Mouse (Mus musculus) MEL (cell line): Measurements from ENCODE around the gene Tbc1d5. TPM values are rescaled to one million over a fixed set of nuclear protein-coding genes. Genes with fewer than 3 reads are reported as not detected.

Experiments used
- DNase-seq: peaks from one replicate; pipeline ENCODE4 v3.0.0; 2011; ENCODE audit warnings: low read depth, low spot score
- H3K27ac ChIP-seq: 2 replicates; pipeline ENCODE4 v1.5.1; 2012; ENCODE audit warnings: low read depth, mild to moderate bottlenecking, control low read depth, low read length, moderate library complexity; ENCODE audit not compliant: control insufficient read depth
- H3K27me3 ChIP-seq, 2 experiments: fragments of 150-350 bp in 1 of 2; sonication (generic) in 1 of 2; 2 replicates each; pipeline ENCODE4 v1.6.1; 2012; ENCODE audit warnings: low read length in 2 of 2, mild to moderate bottlenecking in 2 of 2, improper control_type of control experiment in 1 of 2, moderate library complexity in 1 of 2; ENCODE audit not compliant: insufficient read depth in 2 of 2, control insufficient read depth in 1 of 2
- H3K36me3 ChIP-seq, 2 experiments: 2 replicates each; pipeline ENCODE4 v1.6.1; 2012 to 2014; ENCODE audit warnings: low read length in 2 of 2, improper control_type of control experiment in 1 of 2, inconsistent platforms in 1 of 2, mild to moderate bottlenecking in 1 of 2; ENCODE audit not compliant: insufficient read depth in 2 of 2, control insufficient read depth in 1 of 2
- H3K4me1 ChIP-seq, 2 experiments: fragments of 150-350 bp in 1 of 2; sonication (generic) in 1 of 2; 2 replicates each; pipeline ENCODE4 v1.6.1; 2012; ENCODE audit warnings: low read length in 2 of 2, improper control_type of control experiment in 1 of 2, mild to moderate bottlenecking in 1 of 2; ENCODE audit not compliant: insufficient read depth in 2 of 2, control insufficient read depth in 1 of 2
- H3K4me3 ChIP-seq, 2 experiments: fragments of 150-350 bp in 1 of 2; sonication (generic) in 1 of 2; 2 replicates each; pipeline ENCODE4 v1.5.1; 2012; ENCODE audit warnings: low read depth in 2 of 2, low read length in 2 of 2, mild to moderate bottlenecking in 2 of 2, moderate library complexity in 2 of 2, control low read depth in 1 of 2, improper control_type of control experiment in 1 of 2; ENCODE audit not compliant: control insufficient read depth in 1 of 2, insufficient read depth in 1 of 2
- H3K79me2 ChIP-seq: 2 replicates; pipeline ENCODE4 v1.6.1; 2012; ENCODE audit warnings: mild to moderate bottlenecking, low read length, moderate library complexity; ENCODE audit not compliant: control insufficient read depth, poor library complexity, insufficient read depth
- H3K9ac ChIP-seq: 2 replicates; pipeline ENCODE4 v1.6.1; 2012; ENCODE audit warnings: low read depth, mild to moderate bottlenecking, control low read depth, low read length, moderate library complexity; ENCODE audit not compliant: control insufficient read depth, poor library complexity, severe bottlenecking
- H3K9me3 ChIP-seq: fragments of 150-350 bp; sonication (generic); replicated peaks from 2 replicates; pipeline ENCODE4 v1.6.1; 2012; ENCODE audit warnings: mild to moderate bottlenecking, low read length, improper control_type of control experiment, moderate library complexity; ENCODE audit not compliant: insufficient read depth
- BHLHE40 ChIP-seq: IDR thresholded peaks from 2 replicates; pipeline ENCODE4 v1.6.1; 2012; ENCODE audit warnings: low read depth, mild to moderate bottlenecking, inconsistent platforms, low read length, improper control_type of control experiment, borderline replicate concordance
- CHD2 ChIP-seq: IDR thresholded peaks from 2 replicates; pipeline ENCODE4 v1.6.1; 2011; ENCODE audit warnings: low read length, improper control_type of control experiment
- CTCF ChIP-seq, 3 experiments: IDR thresholded peaks in 2 of 3; conservative IDR thresholded peaks in 1 of 3; 2 replicates each; pipeline ENCODE4 v1.5.1; 2011 to 2012; ENCODE audit warnings: low read length in 3 of 3, low read depth in 2 of 3, mild to moderate bottlenecking in 2 of 3, improper control_type of control experiment in 1 of 3, inconsistent platforms in 1 of 3, mixed read lengths in 1 of 3, moderate library complexity in 1 of 3; ENCODE audit not compliant: control insufficient read depth in 1 of 3, insufficient read depth in 1 of 3, poor library complexity in 1 of 3, severe bottlenecking in 1 of 3
- E2F4 ChIP-seq: IDR thresholded peaks from 2 replicates; pipeline ENCODE4 v1.6.1; 2011; ENCODE audit warnings: low read depth, low read length, improper control_type of control experiment, borderline replicate concordance
- ELF1 ChIP-seq: IDR thresholded peaks from 2 replicates; pipeline ENCODE4 v1.6.1; 2014; ENCODE audit warnings: low read depth, mild to moderate bottlenecking, inconsistent platforms, low read length, improper control_type of control experiment, moderate library complexity
- GABPA ChIP-seq: IDR thresholded peaks from 2 replicates; pipeline ENCODE4 v1.6.1; 2012; ENCODE audit warnings: low read depth, mild to moderate bottlenecking, inconsistent platforms, low read length, improper control_type of control experiment, moderate library complexity
- HCFC1 ChIP-seq: IDR thresholded peaks from 2 replicates; pipeline ENCODE4 v1.6.1; 2012; ENCODE audit warnings: low read depth, mild to moderate bottlenecking, inconsistent platforms, low read length, improper control_type of control experiment, moderate library complexity
- KAT2A ChIP-seq: conservative IDR thresholded peaks from 2 replicates; pipeline ENCODE4 v1.6.1; 2012; ENCODE audit warnings: low read depth, low read length, improper control_type of control experiment, inconsistent platforms
- MAFK ChIP-seq: IDR thresholded peaks from 2 replicates; pipeline ENCODE4 v1.6.1; 2011; ENCODE audit warnings: low read depth, mild to moderate bottlenecking, low read length, improper control_type of control experiment, borderline replicate concordance
- MAX ChIP-seq: IDR thresholded peaks from 2 replicates; pipeline ENCODE4 v1.6.1; 2011; ENCODE audit warnings: low read length, improper control_type of control experiment
- MAZ ChIP-seq: IDR thresholded peaks from 2 replicates; pipeline ENCODE4 v1.6.1; 2012; ENCODE audit warnings: low read depth, mild to moderate bottlenecking, inconsistent platforms, low read length, improper control_type of control experiment
- MXI1 ChIP-seq: IDR thresholded peaks from 2 replicates; pipeline ENCODE4 v1.6.1; 2011; ENCODE audit warnings: mild to moderate bottlenecking, low read depth, low read length, improper control_type of control experiment
- MYB ChIP-seq: IDR thresholded peaks from 2 replicates; pipeline ENCODE4 v1.6.1; 2011; ENCODE audit warnings: mild to moderate bottlenecking, low read depth, low read length, improper control_type of control experiment
- NELFE ChIP-seq: IDR thresholded peaks from 2 replicates; pipeline ENCODE4 v1.6.1; 2011; ENCODE audit warnings: low read depth, low read length, improper control_type of control experiment
- NRF1 ChIP-seq: IDR thresholded peaks from 2 replicates; pipeline ENCODE4 v1.6.1; 2014; ENCODE audit warnings: low read depth, mild to moderate bottlenecking, inconsistent platforms, low read length, improper control_type of control experiment, moderate library complexity; ENCODE audit not compliant: poor library complexity, insufficient read depth, severe bottlenecking
- POLR2A ChIP-seq, 2 experiments: IDR thresholded peaks; 2 replicates each; pipeline ENCODE4 v1.6.1; 2011 to 2012; ENCODE audit warnings: low read length in 2 of 2, mild to moderate bottlenecking in 2 of 2, control low read depth in 1 of 2, improper control_type of control experiment in 1 of 2, low read depth in 1 of 2, moderate library complexity in 1 of 2; ENCODE audit not compliant: control insufficient read depth in 1 of 2, insufficient read depth in 1 of 2, poor library complexity in 1 of 2
- RCOR1 ChIP-seq: IDR thresholded peaks from 2 replicates; pipeline ENCODE4 v1.6.1; 2012; ENCODE audit warnings: low read depth, mild to moderate bottlenecking, inconsistent platforms, low read length, improper control_type of control experiment
- SIN3A ChIP-seq: IDR thresholded peaks from 2 replicates; pipeline ENCODE4 v1.6.1; 2012; ENCODE audit warnings: low read length, improper control_type of control experiment, inconsistent platforms
- TAL1 ChIP-seq: IDR thresholded peaks from 2 replicates; pipeline ENCODE4 v1.6.1; 2012; ENCODE audit warnings: mild to moderate bottlenecking, inconsistent platforms, low read length, moderate library complexity, mixed read lengths
- TCF12 ChIP-seq: IDR thresholded peaks from 2 replicates; pipeline ENCODE4 v1.6.1; 2014; ENCODE audit warnings: low read depth, mild to moderate bottlenecking, inconsistent platforms, low read length, improper control_type of control experiment, moderate library complexity
- USF1 ChIP-seq: IDR thresholded peaks from 2 replicates; pipeline ENCODE4 v1.6.1; 2014; ENCODE audit warnings: low read depth, mild to moderate bottlenecking, inconsistent platforms, low read length, improper control_type of control experiment, moderate library complexity
- ZC3H11A ChIP-seq: IDR thresholded peaks from 2 replicates; pipeline ENCODE4 v1.6.1; 2012; ENCODE audit warnings: low read depth, mild to moderate bottlenecking, inconsistent platforms, low read length, improper control_type of control experiment
- ZKSCAN1 ChIP-seq: IDR thresholded peaks from 2 replicates; pipeline ENCODE4 v1.6.1; 2012; ENCODE audit warnings: low read depth, mild to moderate bottlenecking, inconsistent platforms, low read length, improper control_type of control experiment, moderate library complexity
- ZMIZ1 ChIP-seq: IDR thresholded peaks from 2 replicates; pipeline ENCODE4 v1.6.1; 2012; ENCODE audit warnings: low read depth, mild to moderate bottlenecking, inconsistent platforms, low read length, improper control_type of control experiment, moderate library complexity
- ZNF384 ChIP-seq: IDR thresholded peaks from 2 replicates; pipeline ENCODE4 v1.6.1; 2012; ENCODE audit warnings: low read depth, mild to moderate bottlenecking, inconsistent platforms, low read length, improper control_type of control experiment
- polyA plus RNA-seq, 2 experiments: library from polyadenylated mRNA; stranded (reverse) in 1 of 2; unstranded in 1 of 2; fragments of >175 nt in 1 of 2; fragments of >200 nt in 1 of 2; gene quantifications; 2 replicates each; pipeline versions ENCODE4 v1.2.1 to v1.2.4; 2012; ENCODE audit warnings: low replicate concordance in 2 of 2, low read depth in 1 of 2; ENCODE audit not compliant: insufficient read length in 2 of 2, insufficient read depth in 1 of 2, missing spikeins in 1 of 2
- total RNA-seq: library from RNA; depleted of rRNA; stranded (reverse); fragments of 300-350 nt; gene quantifications from 2 replicates; pipeline ENCODE4 v1.2.3, GENCODE M21; 2012

The Tbc1d5 gene
- total and polyA plus RNA-seq, 3 experiments = 5.4 to 116 (median 8.2) TPM

DNA sequence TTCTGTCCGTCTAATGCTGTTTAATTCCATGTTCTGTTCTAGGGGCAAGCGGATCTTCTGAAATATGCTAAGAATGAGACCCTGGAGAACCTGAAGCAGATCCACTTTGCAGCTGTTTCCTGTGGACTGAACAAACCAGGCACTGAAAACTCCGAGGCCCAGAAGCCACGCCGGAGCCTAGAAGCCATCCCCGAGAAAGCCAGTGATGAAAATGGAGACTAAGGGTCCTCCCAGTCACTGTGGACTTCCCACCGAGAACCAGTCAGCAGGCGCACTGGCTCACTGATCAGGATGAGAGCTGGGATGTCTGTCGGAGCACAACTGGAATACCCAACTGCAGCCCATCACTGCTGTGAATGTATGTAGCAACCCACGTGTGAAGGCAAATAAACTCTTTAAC is 491.5 kb downstream of the Tbc1d5 start:
- H3K27ac ChIP-seq = no peak overlapping the region
- H3K9ac ChIP-seq = no peak overlapping the region
- no peaks in the 10 kb centered on the region for H3K4me1 ChIP-seq
- no peak for TF ChIP-seq MAZ
- TF ChIP-seq E2F4 = no peak
- no peak for TF ChIP-seq GABPA
- no peak for TF ChIP-seq ZKSCAN1
- TF ChIP-seq MAFK = no peak
- no peak for TF ChIP-seq KAT2A
- TF ChIP-seq MAX = no peak
- TF ChIP-seq TCF12 = no peak
- no peak for TF ChIP-seq NELFE
- TF ChIP-seq RCOR1 = no peak
- TF ChIP-seq POLR2A (IDR thresholded peaks at IDR 0.05; ENCODE audit: control insufficient read depth in 1 of 2, insufficient read depth in 1 of 2, low read depth in 1 of 2, low read length in 2 of 2, poor library complexity in 1 of 2) = no peak
- no peak for TF ChIP-seq ZMIZ1
- TF ChIP-seq CTCF (IDR thresholded peaks at IDR 0.05 in 2 of 3, conservative IDR thresholded peaks at IDR 0.05 in 1 of 3; ENCODE audit: control insufficient read depth in 1 of 3, insufficient read depth in 1 of 3, low read depth in 2 of 3, low read length in 3 of 3, poor library complexity in 1 of 3, severe bottlenecking in 1 of 3) = no peak
- TF ChIP-seq TAL1 = no peak
- TF ChIP-seq HCFC1 = no peak
- TF ChIP-seq BHLHE40 = no peak
- no peak for TF ChIP-seq ZC3H11A
- TF ChIP-seq USF1 = no peak
- no peak for TF ChIP-seq MYB
- TF ChIP-seq NRF1 = no peak
- no peaks in the 10 kb centered on the region for H3K79me2 ChIP-seq
- no peaks in the 10 kb centered on the region for H3K27me3 ChIP-seq
- H3K9me3 ChIP-seq = no peaks in the 10 kb centered on the region
- no peak overlapping the region for H3K4me3 ChIP-seq
- DNase-seq = no peak
- H3K36me3 ChIP-seq = peaks cover 5 to 9% of the 10 kb centered on the region in 2 experiments; a peak in 3 of 4 replicates

DNA sequence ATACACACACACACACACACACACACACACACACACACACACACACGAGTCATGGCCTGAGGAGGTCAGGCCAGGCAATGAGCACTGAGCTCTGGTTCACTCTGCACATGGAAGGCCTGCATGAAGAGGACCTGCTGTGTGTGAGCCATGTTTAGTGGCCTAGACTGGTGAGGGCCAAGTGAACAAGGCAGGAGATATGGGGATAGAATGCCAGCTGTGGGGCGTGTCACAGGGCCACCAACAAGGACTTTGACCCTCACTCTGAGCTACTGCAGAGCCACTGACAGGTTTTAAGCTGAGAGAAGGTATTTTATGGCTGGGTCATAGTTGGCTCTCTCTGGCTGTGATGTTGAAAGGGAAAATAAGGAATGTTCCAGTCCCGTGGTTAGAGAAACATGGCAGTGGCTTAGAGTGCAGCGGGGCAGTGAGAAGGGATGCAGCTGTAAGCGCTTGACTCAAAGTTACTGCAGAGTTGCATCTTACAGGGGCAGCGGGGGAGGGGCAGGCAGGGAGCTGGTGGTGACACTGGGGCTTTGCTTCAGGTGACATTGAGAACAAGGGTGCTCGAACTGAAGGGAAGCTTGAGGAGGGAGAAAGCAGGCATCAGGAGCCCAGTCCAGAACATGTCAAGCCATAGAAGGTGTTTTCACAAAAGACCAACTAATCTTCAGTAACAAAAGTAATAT is 494.0 kb downstream of the Tbc1d5 start:
- Histone ChIP-seq H3K27ac (no peak overlapping the region), H3K9ac (no peak overlapping the region), H3K27me3 (no peaks in the 10 kb centered on the region), H3K4me3 (no peak overlapping the region), H3K79me2 (no peaks in the 10 kb centered on the region), H3K36me3 (peaks cover 0 to 12% of the 10 kb centered on the region in 2 experiments; a peak in 2 of 4 replicates), H3K9me3 (no peaks in the 10 kb centered on the region), H3K4me1 (no peaks in the 10 kb centered on the region)
- DNase-seq = no peak
- no peak for TF ChIP-seq KAT2A
- TF ChIP-seq E2F4 = no peak
- TF ChIP-seq ELF1 = no peak
- TF ChIP-seq CHD2 = no peak
- TF ChIP-seq BHLHE40 = no peak
- no peak for TF ChIP-seq ZNF384
- TF ChIP-seq MYB = no peak
- TF ChIP-seq HCFC1 = no peak
- TF ChIP-seq POLR2A (IDR thresholded peaks at IDR 0.05; ENCODE audit: control insufficient read depth in 1 of 2, insufficient read depth in 1 of 2, low read depth in 1 of 2, low read length in 2 of 2, poor library complexity in 1 of 2) = no peak
- no peak for TF ChIP-seq SIN3A
- TF ChIP-seq GABPA = no peak
- TF ChIP-seq MXI1 = no peak
- no peak for TF ChIP-seq TCF12
